Mouse (Mus musculus) embryonic facial prominence, embryonic 15.5 days (tissue): Measurements from ENCODE around the gene Tuba1c. TPM values are rescaled to one million over a fixed set of nuclear protein-coding genes. Genes with fewer than 3 reads are reported as not detected.

Source experiments
- ATAC-seq: fragments of 200-750 bp; cut with Nextera tagmentation; 2 replicates; pipeline ENCODE4 v1.8.0; 2017; ENCODE audit warnings: low read depth, moderate TSS enrichment; ENCODE audit not compliant: insufficient number of reproducible peaks, low FRiP score, low TSS enrichment
- H3K27ac ChIP-seq: fragments of 300-500 bp; sonication (generic); replicated peaks from 2 replicates; pipeline ENCODE4 v1.5.1; 2015; ENCODE audit warnings: mild to moderate bottlenecking, inconsistent platforms
- H3K27me3 ChIP-seq: fragments of 300-500 bp; sonication (generic); 2 replicates; pipeline ENCODE4 v1.6.1; 2015; ENCODE audit warnings: inconsistent platforms
- H3K36me3 ChIP-seq: fragments of 300-500 bp; sonication (generic); 2 replicates; pipeline ENCODE4 v1.6.1; 2015; ENCODE audit warnings: mild to moderate bottlenecking, inconsistent platforms
- H3K4me1 ChIP-seq: fragments of 300-500 bp; sonication (generic); 2 replicates; pipeline ENCODE4 v1.6.1; 2015; ENCODE audit warnings: inconsistent platforms
- H3K4me2 ChIP-seq: fragments of 300-500 bp; sonication (generic); replicated peaks from 2 replicates; pipeline ENCODE4 v1.6.1; 2015; ENCODE audit warnings: mild to moderate bottlenecking, inconsistent platforms
- H3K4me3 ChIP-seq: fragments of 300-500 bp; sonication (generic); replicated peaks from 2 replicates; pipeline ENCODE4 v1.5.1; 2015; ENCODE audit warnings: mild to moderate bottlenecking, inconsistent platforms
- H3K9ac ChIP-seq: fragments of 300-500 bp; sonication (generic); 2 replicates; pipeline ENCODE4 v1.6.1; 2015; ENCODE audit warnings: inconsistent platforms
- H3K9me3 ChIP-seq: fragments of 300-500 bp; sonication (generic); replicated peaks from 2 replicates; pipeline ENCODE4 v1.6.1; 2016; ENCODE audit warnings: inconsistent platforms
- WGBS: fragments of 180-500 bp; shearing (Covaris S2); methylation state at CpG from one replicate; pipeline ENCODE4 v1.1.7; 2015; 5-methylcytosine and 5-hydroxymethylcytosine counted together
- microRNA-seq: library from miRNA; unstranded; fragments of <30 nt; microRNA quantifications from one replicate; pipeline ENCODE4, GENCODE M21; 2016; ENCODE audit warnings: borderline number of aligned reads
- polyA plus RNA-seq: library from polyadenylated mRNA; unstranded; fragments of >200 nt; fragmentation: Nextera tagmentation; extraction: Ambion mirVana; gene quantifications from 2 replicates; pipeline ENCODE4 v1.2.1, GENCODE M21; 2015

Tuba1c gene
- polyA plus RNA-seq, 1 experiment from 2014 or later: 134 TPM

DNA sequence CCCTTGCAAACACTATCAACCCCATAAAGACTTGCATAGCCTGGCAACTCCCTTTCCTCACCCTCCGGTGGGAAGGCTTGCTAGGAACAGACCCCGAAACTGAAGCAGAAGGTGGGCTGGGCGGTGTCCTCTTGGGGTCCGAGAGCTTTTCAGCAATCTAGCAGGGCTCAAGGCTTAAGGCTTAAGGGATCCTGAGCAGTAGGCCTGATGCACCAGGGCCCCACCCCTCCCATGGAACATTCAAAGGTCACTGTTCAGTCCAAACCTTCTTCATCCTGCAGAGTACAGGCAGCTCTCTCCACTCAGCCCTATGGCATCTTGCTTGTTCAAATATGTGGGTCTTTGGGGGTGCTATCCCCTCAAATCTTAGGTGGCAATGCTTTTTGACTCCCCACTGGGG lies 56.3 kb downstream of the Tuba1c start:
- H3K27ac ChIP-seq: no peak overlapping the region
- peaks cover 26% of the 10 kb centered on the region for H3K4me1 ChIP-seq
- no peak overlapping the region for H3K9ac ChIP-seq
- no peak for ATAC-seq
- H3K27me3 ChIP-seq: peaks cover 76% of the 10 kb centered on the region
- H3K36me3 ChIP-seq: peaks cover 15% of the 10 kb centered on the region
- WGBS: 74% methylated on average over 4 of the region's 4 CpGs
- H3K4me2 ChIP-seq: no peak overlapping the region
- H3K4me3 ChIP-seq: no peak overlapping the region
- H3K9me3 ChIP-seq: no peaks in the 10 kb centered on the region

GRCm38 (mm10) chr15:99087253-99088075 lies 57.8 kb downstream of the Tuba1c start, which contains the start of gene C1ql4:
Gene C1ql4, minus strand, starts transcription at chr15:99087817.
- H3K27me3 ChIP-seq: peaks cover 89% of the 10 kb centered on the region
- WGBS: 5% methylated on average over 60 of the region's 60 CpGs
- H3K36me3 ChIP-seq: peaks cover 5% of the 10 kb centered on the region
- no peak for ATAC-seq
- H3K27ac ChIP-seq: no peak within 1 kb of the TSS
- H3K4me3 ChIP-seq: peak within 1 kb of the TSS; percentile 36
- H3K4me2 ChIP-seq: peak within 1 kb of the TSS; percentile 51
- H3K9me3 ChIP-seq: no peaks in the 10 kb centered on the region
- no peak within 1 kb of the TSS for H3K9ac ChIP-seq
- peaks cover 26% of the 10 kb centered on the region for H3K4me1 ChIP-seq

Small RNAs within 50 kb of the gene (microRNA-seq; reads per million reads assigned to microRNA genes)
- not detected for gene Mir6960

Other genes starting within 250 kb of the Tuba1c start
- gene Wnt1, start 240.0 kb upstream of the Tuba1c start, polyA plus RNA-seq: 0.07 TPM in 1 of 2 replicates, not detected in the other
- 0.04 and 0.05 TPM in 2 replicates for gene Ddn, start 220.4 kb upstream of the Tuba1c start, polyA plus RNA-seq
- 90.5 and 91.9 TPM in 2 replicates for gene Prkag1, start 198.4 kb upstream of the Tuba1c start, polyA plus RNA-seq
- 14.1 and 14.9 TPM in 2 replicates for gene Kmt2d, start 158.7 kb upstream of the Tuba1c start, polyA plus RNA-seq
- gene Rhebl1, start 135.4 kb upstream of the Tuba1c start, polyA plus RNA-seq: 13.2 and 17.3 TPM in 2 replicates
- 1.7 and 2.4 TPM in 2 replicates for gene Dhh, start 131.4 kb upstream of the Tuba1c start, polyA plus RNA-seq
- gene Lmbr1l, start 111.7 kb upstream of the Tuba1c start, polyA plus RNA-seq: 21.7 and 22.0 TPM in 2 replicates
- gene Tuba1b, start 95.3 kb upstream of the Tuba1c start, polyA plus RNA-seq: 1,427 and 1,514 TPM in 2 replicates
- gene Gm49450, start 76.3 kb upstream of the Tuba1c start, polyA plus RNA-seq: not detected in 2 replicates
- gene Tuba1a, start 76.2 kb upstream of the Tuba1c start, polyA plus RNA-seq: 1,473 and 1,543 TPM in 2 replicates
- gene Prph, start 25.3 kb downstream of the Tuba1c start, polyA plus RNA-seq: 8.8 and 9.9 TPM in 2 replicates
- 27.1 TPM in 2 replicates for gene Troap, start 44.7 kb downstream of the Tuba1c start, polyA plus RNA-seq
- 0.17 TPM in 1 of 2 replicates, not detected in the other for gene C1ql4, start 57.9 kb downstream of the Tuba1c start, polyA plus RNA-seq
- gene Dnajc22, start 63.3 kb downstream of the Tuba1c start, polyA plus RNA-seq: 0.28 and 0.64 TPM in 2 replicates
- 36.7 and 37.0 TPM in 2 replicates for gene Spats2, start 96.0 kb downstream of the Tuba1c start, polyA plus RNA-seq
- 1.3 and 2.2 TPM in 2 replicates for gene Kcnh3, start 195.0 kb downstream of the Tuba1c start, polyA plus RNA-seq
- 119 and 125 TPM in 2 replicates for gene Mcrs1, start 222.1 kb downstream of the Tuba1c start, polyA plus RNA-seq